Mouse (Mus musculus) cerebellum, adult 9-11 months (tissue): ENCODE results near the gene Scaper.
A peak's percentile ranks its signal among the peaks of the same experiment; 100 is the strongest.

Source experiments
- DNase-seq: peaks from one replicate; pipeline ENCODE4 v3.0.0; 2022

Gene Scaper

GRCm38 (mm10) chr9:55539006-55539405, 398.9 kb downstream of the Scaper start:
- DNase-seq = no peak

GRCm38 (mm10) chr9:55538377-55538776, 399.5 kb downstream of the Scaper start, which contains the start of gene Isl2:
Gene Isl2, plus strand, starts transcription at chr9:55538672.
- peak; percentile 21 for DNase-seq

GRCm38 (mm10) chr9:55535907-55536306, 402.0 kb downstream of the Scaper start:
- no peak for DNase-seq

- no peak for DNase-seq
These were observed 412.2 kb downstream of the Scaper start for GRCm38 (mm10) chr9:55525716-55526115.

- DNase-seq = peak; percentile 94
These were observed 425.8 kb downstream of the Scaper start, which contains the start of gene Etfa for GRCm38 (mm10) chr9:55512027-55512543. Gene Etfa, minus strand, starts transcription at chr9:55512243.

GRCm38 (mm10) chr9:55511521-55511993, 426.4 kb downstream of the Scaper start:
- no peak for DNase-seq

GRCm38 (mm10) chr9:55510651-55511235, 427.2 kb downstream of the Scaper start:
- DNase-seq = no peak

- no peak for DNase-seq
These were observed 428.2 kb downstream of the Scaper start for GRCm38 (mm10) chr9:55509731-55510130.

GRCm38 (mm10) chr9:55508701-55509100, 429.2 kb downstream of the Scaper start:
- DNase-seq = no peak

- DNase-seq = no peak
These were observed 430.0 kb downstream of the Scaper start for GRCm38 (mm10) chr9:55507922-55508321.
